25 mouse cellular contexts compared by ENCODE assay signal in the genomic region with DNA sequence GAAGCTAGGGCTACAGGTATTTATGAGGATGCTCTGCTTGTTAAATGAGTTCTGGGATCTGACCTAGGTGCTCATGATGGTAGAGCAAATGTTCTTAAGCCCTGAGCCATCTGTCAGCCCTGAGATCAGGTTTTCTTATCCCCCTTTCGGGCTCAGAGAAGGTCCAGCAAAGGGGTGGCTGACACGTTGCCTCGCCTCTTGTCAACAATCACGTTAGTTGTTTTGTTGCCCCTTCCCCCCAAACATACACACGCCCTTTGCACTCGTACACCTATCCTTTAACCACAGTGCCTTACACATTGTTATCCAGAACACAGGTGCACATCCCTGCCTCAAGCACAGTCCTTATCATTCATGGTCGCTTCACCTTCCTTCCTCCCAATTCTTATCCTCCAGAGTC.
"Had no signal": no experiment of that assay in that cellular context is flagged by ENCODE, and none has a peak within 500 bp of the region (broad histone marks: within the 10 kb centered on the region; RNA-seq: fewer than 3 reads in every experiment).

No protein-coding gene starts in this region.

- H3K4me2 ChIP-seq: heart, embryonic 12.5 days; hindbrain, embryonic 12.5 days; hindbrain, embryonic 14.5 days; intestine, embryonic 15.5 days; limb, embryonic 12.5 days; liver, embryonic 11.5 days; liver, embryonic 13.5 days had no signal

- H3K27me3 ChIP-seq: heart, embryonic 12.5 days; hindbrain, embryonic 12.5 days; intestine, embryonic 15.5 days; liver, embryonic 13.5 days had no signal

- H3K9me3 ChIP-seq: heart, embryonic 12.5 days; hindbrain, embryonic 10.5 days; hindbrain, embryonic 12.5 days; intestine, embryonic 15.5 days; limb, embryonic 10.5 days; limb, embryonic 12.5 days; liver, embryonic 13.5 days had no signal

- H3K27ac ChIP-seq: gastrocnemius, adult 2 months; hindbrain, embryonic 10.5 days; hindbrain, embryonic 12.5 days; hindbrain, embryonic 14.5 days; intestine, embryonic 15.5 days; layer of hippocampus, adult 2 months; left cerebral cortex, adult 2 months; limb, embryonic 10.5 days; limb, embryonic 12.5 days; liver, embryonic 13.5 days had no signal

- DNase-seq: gastrocnemius, adult 2 months; gastrocnemius, postnatal 10 days; gastrocnemius, postnatal 25 days; heart, postnatal 10 days; heart, postnatal 36 days; kidney, adult 18-20 months; kidney, adult 8-10 months; kidney, postnatal 10 days; kidney, postnatal 25 days; kidney, postnatal 4 days; liver; liver, embryonic 13.5 days had no signal

- ATAC-seq: hindbrain, embryonic 16.5 days; inflammation-experienced regulatory T-cells, adult 6 months; intestine, embryonic 15.5 days; intestine, postnatal 0 days had no signal

- H3K4me3 ChIP-seq: gastrocnemius, adult 2 months; heart, embryonic 12.5 days; hindbrain, embryonic 10.5 days; hindbrain, embryonic 12.5 days; intestine, embryonic 15.5 days; layer of hippocampus, adult 2 months; left cerebral cortex, adult 2 months; limb, embryonic 10.5 days; limb, embryonic 12.5 days; liver, embryonic 13.5 days had no signal

- H3K9ac ChIP-seq: heart, embryonic 12.5 days; hindbrain, embryonic 12.5 days; hindbrain, embryonic 14.5 days; intestine, embryonic 15.5 days; limb, embryonic 12.5 days; liver, embryonic 13.5 days had no signal
